Mouse (Mus musculus): Measurements from ENCODE around the gene Bach1.

DNA sequence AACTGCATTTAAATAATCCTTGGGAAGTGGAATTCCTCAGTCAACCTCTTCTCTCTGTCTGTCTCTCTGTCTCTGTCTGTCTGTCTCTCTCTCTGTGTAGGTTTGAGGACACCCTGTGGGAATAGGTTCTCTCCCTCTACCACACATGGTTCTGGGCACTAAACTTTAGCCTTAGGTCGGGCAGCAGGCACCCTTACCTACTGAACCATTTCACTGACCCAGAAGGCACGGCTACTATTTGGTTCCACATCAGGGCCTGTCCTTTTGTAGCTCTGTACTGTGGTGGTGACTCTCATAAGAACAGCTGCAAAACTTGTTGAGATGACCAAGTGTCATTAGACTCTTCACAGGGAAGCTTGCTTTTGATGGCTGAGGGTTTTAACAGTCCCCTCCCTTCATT, 3.1 kb downstream of the Bach1 start:
- TF ChIP-seq CTCF (IDR thresholded peaks at IDR 0.05) = no peak
- no peak for TF ChIP-seq POLR2A (IDR thresholded peaks at IDR 0.05; ENCODE audit: insufficient read depth, low read depth, low read length)
- TF ChIP-seq EP300 (IDR thresholded peaks at IDR 0.05; ENCODE audit: insufficient read depth, low read depth, low read length) = no peak
